Mouse (Mus musculus): ENCODE measurements at regions not wholly inside any gene's neighbourhood (a gene's known extent, or its start where the extent isn't known, plus 50 kb on each side); places are given as distances from the start of the nearest gene placed in this dataset.

DNA sequence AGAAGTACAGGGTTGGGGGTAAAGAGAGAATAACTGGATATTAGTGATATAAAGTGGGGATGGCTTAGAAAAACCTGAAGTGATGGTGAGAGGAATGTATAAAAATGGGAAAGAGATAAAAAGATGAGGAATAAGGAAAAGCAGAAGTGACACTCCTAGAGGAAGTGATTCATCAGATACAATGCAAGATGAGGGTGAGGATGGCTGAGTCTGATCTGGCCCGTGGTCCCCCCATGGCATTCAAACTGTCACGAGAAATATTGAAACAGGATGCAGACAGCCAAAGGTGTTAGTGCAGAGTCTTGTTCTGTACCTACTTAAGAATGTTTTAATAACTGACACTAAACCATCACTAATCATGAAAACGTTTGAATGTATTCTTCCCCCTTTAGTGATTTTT lies 56.2 kb upstream of the Kitl start:
- no peaks in the 10 kb centered on the region for H3K27me3 ChIP-seq (replicated peaks; ENCODE audit: control insufficient read depth, insufficient read depth, low read length)
- H3K4me3 ChIP-seq (ENCODE audit: low read length) = no peak overlapping the region
- no peak overlapping the region for H3K4me2 ChIP-seq (ENCODE audit: low read depth, low read length)
- H3K4me1 ChIP-seq (ENCODE audit: control insufficient read depth, insufficient read depth, low read length) = no peaks in the 10 kb centered on the region
- no peak overlapping the region for H3K27ac ChIP-seq (ENCODE audit: low read length)
- no peaks in the 10 kb centered on the region; the same call in 1 of the 2 replicates for H3K9me3 ChIP-seq (ENCODE audit: control insufficient read depth, low read length)
- H3K36me3 ChIP-seq (ENCODE audit: control insufficient read depth, insufficient read depth, low read length) = no peaks in the 10 kb centered on the region
- ATAC-seq = no peak
- 72% methylated on average over 3 of the region's 3 CpGs for WGBS
- no peak overlapping the region for H3K9ac ChIP-seq (ENCODE audit: low read depth, low read length)

DNA sequence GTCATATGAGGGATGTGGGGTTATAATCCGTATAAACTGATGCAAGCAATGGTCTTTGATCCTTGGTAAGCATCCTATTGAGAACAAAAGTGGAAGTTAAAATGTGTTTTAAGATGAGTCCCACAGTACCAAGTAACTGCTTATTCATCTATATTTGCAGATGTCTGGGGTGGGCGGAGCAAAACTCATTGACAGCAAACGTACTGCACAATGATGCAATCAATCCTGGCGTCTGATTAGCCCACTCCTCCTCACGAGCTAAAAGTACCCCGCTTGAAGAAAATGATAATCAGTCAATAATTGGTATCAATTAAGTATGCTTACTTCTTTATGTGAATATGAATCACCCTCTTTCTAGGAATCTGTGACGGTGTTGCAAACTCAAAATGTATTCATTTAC lies 62.9 kb upstream of the Kitl start:
- no peaks in the 10 kb centered on the region for H3K4me1 ChIP-seq (ENCODE audit: control insufficient read depth, insufficient read depth, low read length)
- no peak for ATAC-seq
- whole genome bisulfite sequencing = 77% methylated on average over 7 of the region's 7 CpGs

DNA sequence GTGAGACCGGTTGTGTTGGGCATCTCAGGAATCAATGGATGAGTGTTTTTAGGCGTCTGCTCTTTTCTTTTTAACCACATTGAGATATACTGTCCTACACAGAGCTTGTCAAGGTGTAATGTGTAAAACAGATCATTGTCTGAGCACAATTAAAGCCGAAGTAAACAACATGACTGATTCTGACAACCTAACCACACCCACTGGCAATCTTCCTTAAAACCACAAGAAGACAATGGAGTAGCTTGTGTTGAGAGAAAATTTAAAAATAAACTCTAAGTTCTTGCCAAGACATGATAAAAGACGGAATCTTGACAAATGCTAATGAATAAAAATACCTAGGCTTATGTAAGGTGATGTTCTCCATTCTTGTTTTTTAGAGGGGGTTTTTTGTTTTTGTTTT lies 63.7 kb upstream of the Kitl start:
- Histone ChIP-seq H3K9ac (ENCODE audit: low read depth, low read length) (no peak overlapping the region), H3K36me3 (ENCODE audit: control insufficient read depth, insufficient read depth, low read length) (no peaks in the 10 kb centered on the region), H3K9me3 (ENCODE audit: control insufficient read depth, low read length) (no peaks in the 10 kb centered on the region), H3K4me2 (ENCODE audit: low read depth, low read length) (no peak overlapping the region), H3K4me3 (ENCODE audit: low read length) (no peak overlapping the region), H3K4me1 (ENCODE audit: control insufficient read depth, insufficient read depth, low read length) (no peaks in the 10 kb centered on the region), H3K27ac (ENCODE audit: low read length) (no peak overlapping the region), H3K27me3 (replicated peaks; ENCODE audit: control insufficient read depth, insufficient read depth, low read length) (no peaks in the 10 kb centered on the region)
- no peak for ATAC-seq
- WGBS = 81% methylated on average over 4 of the region's 4 CpGs

More for the DNA sequence above, 62.9 kb upstream of the Kitl start:
- H3K9me3 ChIP-seq (ENCODE audit: control insufficient read depth, low read length) = no peaks in the 10 kb centered on the region
- no peak overlapping the region for H3K27ac ChIP-seq (ENCODE audit: low read length)
- H3K4me2 ChIP-seq (ENCODE audit: low read depth, low read length) = no peak overlapping the region
- no peak overlapping the region for H3K9ac ChIP-seq (ENCODE audit: low read depth, low read length)
- no peaks in the 10 kb centered on the region for H3K36me3 ChIP-seq (ENCODE audit: control insufficient read depth, insufficient read depth, low read length)
- H3K4me3 ChIP-seq (ENCODE audit: low read length) = no peak overlapping the region
- H3K27me3 ChIP-seq (replicated peaks; ENCODE audit: control insufficient read depth, insufficient read depth, low read length) = no peaks in the 10 kb centered on the region

DNA sequence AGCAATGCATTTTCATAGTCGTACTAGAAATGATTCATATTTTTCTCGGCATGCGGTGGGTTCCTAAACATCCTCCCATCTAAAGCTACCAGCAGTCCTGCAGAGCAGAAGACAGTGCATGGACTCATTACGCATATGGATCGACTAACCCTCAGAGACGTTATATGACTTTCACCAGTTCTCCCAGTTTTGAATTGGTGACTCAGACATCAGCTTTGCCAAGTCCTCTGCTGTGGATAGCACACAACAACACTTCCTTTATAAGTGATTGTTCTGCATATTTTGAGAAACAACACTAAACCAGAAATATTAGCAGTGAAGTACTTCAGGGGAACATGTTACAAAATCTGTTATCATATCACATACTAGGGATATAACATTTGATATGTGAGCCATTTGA lies 64.1 kb upstream of the Kitl start:
- no peak overlapping the region for H3K4me3 ChIP-seq (ENCODE audit: low read length)
- no peaks in the 10 kb centered on the region for H3K36me3 ChIP-seq (ENCODE audit: control insufficient read depth, insufficient read depth, low read length)
- no peaks in the 10 kb centered on the region for H3K9me3 ChIP-seq (ENCODE audit: control insufficient read depth, low read length)
- H3K27me3 ChIP-seq (replicated peaks; ENCODE audit: control insufficient read depth, insufficient read depth, low read length) = no peaks in the 10 kb centered on the region
- no peak overlapping the region for H3K4me2 ChIP-seq (ENCODE audit: low read depth, low read length)
- no peaks in the 10 kb centered on the region for H3K4me1 ChIP-seq (ENCODE audit: control insufficient read depth, insufficient read depth, low read length)
- H3K9ac ChIP-seq (ENCODE audit: low read depth, low read length) = no peak overlapping the region
- no peak overlapping the region for H3K27ac ChIP-seq (ENCODE audit: low read length)
- 90% methylated on average over 6 of the region's 6 CpGs for WGBS
- no peak for ATAC-seq

DNA sequence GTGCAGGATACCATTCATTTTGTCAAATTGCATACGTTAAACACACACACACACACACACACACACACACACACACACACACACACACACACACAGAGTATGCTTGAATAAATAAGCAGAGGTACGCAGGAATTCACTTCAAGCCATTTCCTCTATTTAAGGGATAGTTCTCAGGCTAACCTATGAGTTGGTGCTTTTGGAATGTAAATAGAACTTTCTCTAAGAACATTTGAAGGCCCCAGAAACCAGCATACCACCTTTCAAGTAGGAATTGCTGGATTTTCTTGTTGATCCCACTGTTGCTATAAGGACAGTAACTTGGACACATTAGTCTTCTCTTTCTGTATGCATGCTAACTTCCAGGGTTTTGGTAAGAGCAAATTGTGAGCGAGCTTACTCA lies 66.7 kb upstream of the Kitl start:
- Histone ChIP-seq H3K27me3 (replicated peaks; ENCODE audit: control insufficient read depth, insufficient read depth, low read length) (no peaks in the 10 kb centered on the region), H3K4me2 (ENCODE audit: low read depth, low read length) (no peak overlapping the region), H3K36me3 (ENCODE audit: control insufficient read depth, insufficient read depth, low read length) (no peaks in the 10 kb centered on the region), H3K4me3 (ENCODE audit: low read length) (no peak overlapping the region), H3K9me3 (ENCODE audit: control insufficient read depth, low read length) (no peaks in the 10 kb centered on the region), H3K27ac (ENCODE audit: low read length) (no peak overlapping the region), H3K4me1 (ENCODE audit: control insufficient read depth, insufficient read depth, low read length) (no peaks in the 10 kb centered on the region), H3K9ac (ENCODE audit: low read depth, low read length) (no peak overlapping the region)
- WGBS = 59% methylated on average over 3 of the region's 3 CpGs
- ATAC-seq = no peak

DNA sequence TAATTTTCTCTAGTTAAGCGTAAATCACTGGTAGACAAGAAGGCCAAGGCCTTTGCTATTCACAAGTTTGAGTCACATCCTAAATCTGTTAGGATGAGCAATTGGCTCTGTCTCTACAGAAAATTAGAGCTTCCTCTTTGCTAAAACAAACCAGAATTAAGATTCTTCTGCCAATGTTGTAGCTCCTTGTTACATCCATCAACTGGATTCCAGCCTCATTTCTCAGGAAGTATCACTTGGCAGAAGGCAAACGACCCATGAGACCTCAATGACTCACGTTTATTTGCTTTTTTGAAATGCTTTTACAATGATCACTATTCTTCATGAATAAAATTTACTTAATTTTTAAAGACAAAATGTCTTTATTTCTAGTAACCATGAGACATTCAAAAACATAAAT lies 70.0 kb upstream of the Kitl start:
- no peak for ATAC-seq
- no peak overlapping the region for H3K4me3 ChIP-seq (ENCODE audit: low read length)
- no peaks in the 10 kb centered on the region for H3K27me3 ChIP-seq (replicated peaks; ENCODE audit: control insufficient read depth, insufficient read depth, low read length)
- H3K36me3 ChIP-seq (ENCODE audit: control insufficient read depth, insufficient read depth, low read length) = no peaks in the 10 kb centered on the region
- H3K4me2 ChIP-seq (ENCODE audit: low read depth, low read length) = no peak overlapping the region
- no peaks in the 10 kb centered on the region for H3K4me1 ChIP-seq (ENCODE audit: control insufficient read depth, insufficient read depth, low read length)
- H3K9ac ChIP-seq (ENCODE audit: low read depth, low read length) = no peak overlapping the region
- no peak overlapping the region for H3K27ac ChIP-seq (ENCODE audit: low read length)
- WGBS = 69% methylated on average over 3 of the region's 3 CpGs
- no peaks in the 10 kb centered on the region for H3K9me3 ChIP-seq (ENCODE audit: control insufficient read depth, low read length)

DNA sequence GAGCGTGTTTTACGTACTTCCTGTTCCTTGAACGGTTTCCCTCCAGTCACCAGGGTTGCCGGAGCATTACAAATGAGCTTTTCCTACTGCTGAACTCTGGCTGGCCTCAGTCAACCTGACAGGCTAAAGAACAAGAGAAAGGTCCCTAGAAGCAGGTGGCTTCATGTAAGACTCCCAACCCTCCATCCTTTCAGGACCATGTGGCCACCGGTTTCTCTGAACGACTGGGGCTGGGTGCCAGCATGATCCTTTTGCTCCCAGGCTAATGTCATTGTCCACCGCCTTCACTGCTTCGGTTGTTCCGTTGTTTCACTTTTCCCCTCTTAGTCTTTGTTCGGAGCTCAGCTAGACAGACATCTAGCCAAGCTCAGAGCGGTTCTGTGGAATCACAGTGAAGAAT lies 73.8 kb upstream of the Kitl start:
- 62% methylated on average over 11 of the region's 11 CpGs for WGBS
- Histone ChIP-seq H3K4me1 (ENCODE audit: control insufficient read depth, insufficient read depth, low read length) (no peaks in the 10 kb centered on the region), H3K9me3 (ENCODE audit: control insufficient read depth, low read length) (no peaks in the 10 kb centered on the region), H3K27me3 (replicated peaks; ENCODE audit: control insufficient read depth, insufficient read depth, low read length) (no peaks in the 10 kb centered on the region), H3K9ac (ENCODE audit: low read depth, low read length) (no peak overlapping the region), H3K4me3 (ENCODE audit: low read length) (no peak overlapping the region), H3K4me2 (ENCODE audit: low read depth, low read length) (no peak overlapping the region), H3K36me3 (ENCODE audit: control insufficient read depth, insufficient read depth, low read length) (no peaks in the 10 kb centered on the region), H3K27ac (ENCODE audit: low read length) (no peak overlapping the region)
- no peak for ATAC-seq

DNA sequence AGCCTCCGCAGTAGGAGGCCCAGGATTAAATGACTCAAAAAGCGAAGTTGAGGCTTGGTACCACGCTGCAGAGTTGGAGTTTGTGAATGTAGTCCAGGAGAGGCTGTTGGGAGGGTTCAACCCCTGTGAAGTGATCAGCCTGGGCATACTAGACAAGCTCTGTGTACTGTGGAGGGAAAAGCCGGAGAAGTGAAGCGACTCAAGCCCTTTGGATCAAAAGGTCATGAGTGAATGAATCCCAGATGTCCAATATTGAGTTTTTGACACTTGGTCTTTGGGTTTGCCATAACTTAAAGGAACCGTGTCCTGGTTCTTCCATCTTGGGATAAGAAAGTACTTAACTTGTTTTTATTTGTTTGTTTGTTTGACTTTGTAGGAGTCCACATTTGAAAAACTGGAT lies 76.5 kb upstream of the Kitl start:
- H3K27me3 ChIP-seq (replicated peaks; ENCODE audit: control insufficient read depth, insufficient read depth, low read length) = no peaks in the 10 kb centered on the region
- WGBS = 88% methylated on average over 6 of the region's 6 CpGs
- no peaks in the 10 kb centered on the region for H3K4me1 ChIP-seq (ENCODE audit: control insufficient read depth, insufficient read depth, low read length)
- H3K9ac ChIP-seq (ENCODE audit: low read depth, low read length) = no peak overlapping the region
- H3K4me2 ChIP-seq (ENCODE audit: low read depth, low read length) = no peak overlapping the region
- no peaks in the 10 kb centered on the region for H3K9me3 ChIP-seq (ENCODE audit: control insufficient read depth, low read length)
- no peak overlapping the region for H3K4me3 ChIP-seq (ENCODE audit: low read length)
- ATAC-seq = no peak
- H3K36me3 ChIP-seq (ENCODE audit: control insufficient read depth, insufficient read depth, low read length) = no peaks in the 10 kb centered on the region
- H3K27ac ChIP-seq (ENCODE audit: low read length) = no peak overlapping the region

DNA sequence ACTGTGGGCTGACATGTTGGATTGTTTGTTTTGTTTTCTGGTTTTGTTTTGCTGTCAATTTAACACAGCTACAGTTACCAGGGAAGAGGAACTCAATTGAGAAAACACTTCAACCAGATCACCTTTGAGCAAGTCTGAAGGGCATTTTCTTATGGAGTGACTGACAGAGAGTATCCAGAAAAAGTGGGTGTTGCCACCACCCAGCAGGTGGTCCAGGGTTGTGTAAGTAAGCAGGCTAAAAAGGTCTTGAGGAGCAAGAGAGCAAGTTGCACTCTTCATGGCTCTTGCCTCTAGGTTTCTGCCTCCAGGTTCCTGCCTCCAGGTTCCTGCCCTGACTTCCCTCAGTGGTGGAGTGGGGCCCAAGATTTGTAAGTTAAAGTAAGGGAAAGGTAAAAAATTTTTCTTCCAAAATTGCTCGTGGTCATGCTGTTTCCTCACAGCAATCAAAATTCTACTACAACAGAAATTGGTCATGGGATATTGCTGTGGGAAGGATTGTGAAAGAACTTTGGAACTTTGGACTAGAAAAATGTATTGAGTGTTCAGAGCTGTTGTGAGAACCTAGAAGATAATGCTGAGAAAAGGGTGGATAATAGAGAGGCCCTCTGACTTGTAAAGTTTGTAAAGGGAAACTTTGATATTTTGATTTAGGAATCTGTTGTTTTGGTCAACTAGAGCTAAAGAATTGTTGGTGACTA lies 77.4 kb upstream of the Kitl start:
- H3K36me3 ChIP-seq (ENCODE audit: control insufficient read depth, insufficient read depth, low read length) = no peaks in the 10 kb centered on the region
- H3K27ac ChIP-seq (ENCODE audit: low read length) = 0 out of 2 replicates have a peak overlapping the region, but pooled peaks have one; percentile 23
- no peaks in the 10 kb centered on the region for H3K27me3 ChIP-seq (replicated peaks; ENCODE audit: control insufficient read depth, insufficient read depth, low read length)
- no peak overlapping the region for H3K9ac ChIP-seq (ENCODE audit: low read depth, low read length)
- H3K9me3 ChIP-seq (ENCODE audit: control insufficient read depth, low read length) = no peaks in the 10 kb centered on the region
- no peaks in the 10 kb centered on the region for H3K4me1 ChIP-seq (ENCODE audit: control insufficient read depth, insufficient read depth, low read length)
- no peak overlapping the region for H3K4me3 ChIP-seq (ENCODE audit: low read length)
- 62% methylated on average over 1 of the region's 1 CpGs for WGBS
- peak; percentile 84 for ATAC-seq
- H3K4me2 ChIP-seq (ENCODE audit: low read depth, low read length) = no peak overlapping the region

DNA sequence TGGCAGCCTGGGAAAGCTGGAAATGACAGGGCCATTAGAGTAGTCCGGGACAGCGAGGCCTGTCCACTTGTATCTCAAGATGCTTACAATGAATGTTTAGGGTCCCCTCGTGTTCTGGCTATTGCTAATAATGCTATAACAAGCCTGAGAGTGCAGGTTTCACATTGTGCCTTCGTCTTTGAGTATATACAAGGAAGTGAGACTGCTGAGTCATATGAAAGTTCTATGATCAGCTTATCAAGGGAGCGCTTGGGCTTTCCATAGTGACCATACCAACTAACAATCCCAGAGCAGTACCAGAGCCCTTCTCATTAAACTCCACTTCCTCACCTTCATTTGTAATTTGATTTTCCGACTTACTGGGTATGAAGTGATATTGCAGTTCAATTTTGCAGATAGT lies 86.2 kb upstream of the Kitl start:
- peaks cover 7% of the 10 kb centered on the region; the same call in 1 of the 2 replicates for H3K4me1 ChIP-seq (ENCODE audit: control insufficient read depth, insufficient read depth, low read length)
- no peak overlapping the region for H3K4me2 ChIP-seq (ENCODE audit: low read depth, low read length)
- no peaks in the 10 kb centered on the region for H3K27me3 ChIP-seq (replicated peaks; ENCODE audit: control insufficient read depth, insufficient read depth, low read length)
- H3K9me3 ChIP-seq (ENCODE audit: control insufficient read depth, low read length) = no peaks in the 10 kb centered on the region
- no peak overlapping the region for H3K4me3 ChIP-seq (ENCODE audit: low read length)
- no peak overlapping the region for H3K9ac ChIP-seq (ENCODE audit: low read depth, low read length)
- 80% methylated on average over 6 of the region's 6 CpGs for WGBS
- H3K36me3 ChIP-seq (ENCODE audit: control insufficient read depth, insufficient read depth, low read length) = no peaks in the 10 kb centered on the region
- ATAC-seq = peak; percentile 32; the same call in 1 of the 2 replicates
- no peak overlapping the region for H3K27ac ChIP-seq (ENCODE audit: low read length)
